Mouse (Mus musculus) kidney, postnatal 4 days (tissue): ENCODE results near the gene 1700069L16Rik.
A peak's percentile ranks its signal among the peaks of the same experiment; 100 is the strongest.

Experiments
- DNase-seq, 2 experiments: peaks; one replicate each; pipeline ENCODE4 v3.0.0; 2021; ENCODE audit warnings: mixed read lengths in 2 of 2

The 1700069L16Rik gene

DNA sequence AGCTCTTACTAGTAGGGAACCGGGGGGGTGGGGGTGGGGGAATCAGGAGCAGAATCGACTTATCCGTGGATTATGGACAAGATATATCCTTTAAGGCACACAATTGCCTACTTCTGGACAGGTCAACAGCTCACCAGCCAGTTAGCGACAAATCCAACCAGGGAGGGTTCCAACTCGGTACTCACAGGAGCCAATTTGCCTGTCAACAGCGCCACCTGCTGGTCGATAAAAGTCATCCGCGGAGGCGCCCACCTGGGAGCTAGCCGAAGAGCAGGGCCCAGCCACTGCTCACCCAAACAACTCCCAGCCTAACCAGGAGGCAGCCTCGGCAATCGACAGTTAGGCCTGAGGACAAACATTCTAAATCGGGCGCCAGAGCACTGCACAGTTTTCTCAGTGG lies at the start of gene 1700069L16Rik:
1700069L16Rik (minus strand) TSS at position 327 of the 400 bp plus-strand sequence.
- peak; percentile 90 to 91 for DNase-seq

DNA sequence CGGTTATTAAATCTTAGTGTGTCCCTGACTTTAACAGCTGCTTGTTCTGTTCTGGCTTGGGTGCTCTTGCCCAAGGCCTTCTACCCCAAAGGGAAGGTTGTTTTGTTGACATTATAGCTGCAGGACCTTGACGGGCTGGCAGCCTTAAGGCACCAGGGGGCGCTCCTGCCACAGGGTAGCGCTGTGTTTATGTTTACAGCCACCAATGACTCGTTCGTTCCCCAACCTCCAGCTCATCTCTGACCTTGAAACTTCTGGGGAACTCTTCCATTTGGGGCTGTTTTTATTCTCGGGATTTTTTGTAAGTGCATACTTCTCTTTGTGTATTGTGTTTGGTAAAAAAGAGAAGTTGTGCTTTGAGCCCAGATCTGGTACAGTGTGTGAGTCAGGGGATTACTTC lies 49.1 kb upstream of the 1700069L16Rik start:
- peak; percentile 94 to 95 for DNase-seq

DNA sequence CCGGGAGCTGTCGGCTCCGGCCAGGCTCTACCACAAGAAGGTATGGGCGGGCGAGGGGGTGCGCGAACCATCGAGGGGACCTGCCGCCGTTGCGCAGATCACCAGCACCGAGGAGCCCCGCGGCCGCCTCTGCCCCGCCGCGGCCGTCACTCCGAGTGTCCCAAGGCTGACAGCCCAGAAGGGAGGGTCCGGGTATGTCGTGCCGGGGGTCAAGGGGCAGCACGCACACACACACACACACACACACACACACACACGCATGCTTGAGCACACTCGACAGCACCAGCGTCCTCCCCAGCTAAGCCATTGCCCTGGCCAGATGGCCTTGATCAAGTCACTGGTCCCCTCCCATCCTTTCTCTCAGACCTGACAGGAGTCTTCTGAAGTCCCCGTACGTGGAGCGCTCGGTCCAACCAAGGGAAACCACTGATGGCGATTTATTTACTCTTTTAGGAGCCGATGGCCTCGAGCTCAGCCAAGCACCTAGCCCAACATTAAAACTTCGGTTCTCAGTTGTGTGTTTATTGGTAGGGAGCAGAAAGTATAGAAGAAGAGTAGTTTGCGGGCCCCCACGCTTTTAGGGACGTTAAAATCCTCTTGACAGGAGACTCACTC lies 48.4 kb upstream of the 1700069L16Rik start:
- DNase-seq: no peak

DNA sequence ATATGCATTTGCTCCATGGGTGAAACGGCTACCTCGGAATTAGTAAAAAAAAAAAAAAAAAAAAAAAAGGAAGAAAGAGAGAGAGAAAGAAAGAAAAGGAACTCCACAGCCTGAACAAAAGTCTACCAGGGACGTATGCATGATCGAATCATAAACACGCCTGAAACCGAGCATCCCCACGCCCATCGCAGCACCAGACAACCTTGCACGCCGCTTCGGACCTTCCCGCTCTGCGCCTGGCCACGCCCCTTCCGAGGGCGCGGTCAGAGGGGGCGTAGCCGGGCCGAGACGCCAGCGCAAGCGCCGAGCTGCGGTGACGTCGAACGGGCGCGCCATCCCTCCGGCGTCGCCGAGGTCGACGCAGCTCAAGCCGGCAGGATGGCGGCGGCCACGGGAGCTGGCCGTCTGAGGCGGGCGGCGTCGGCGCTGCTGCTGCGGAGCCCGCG lies 47.9 kb upstream of the 1700069L16Rik start, which contains the start of the genes Sart3 and Iscu:
Sart3 (minus strand) TSS at position 61 of the 446 bp plus-strand sequence.
Iscu (plus strand) TSS at position 299 of the 446 bp plus-strand sequence.
- DNase-seq: peak; percentile 97

DNA sequence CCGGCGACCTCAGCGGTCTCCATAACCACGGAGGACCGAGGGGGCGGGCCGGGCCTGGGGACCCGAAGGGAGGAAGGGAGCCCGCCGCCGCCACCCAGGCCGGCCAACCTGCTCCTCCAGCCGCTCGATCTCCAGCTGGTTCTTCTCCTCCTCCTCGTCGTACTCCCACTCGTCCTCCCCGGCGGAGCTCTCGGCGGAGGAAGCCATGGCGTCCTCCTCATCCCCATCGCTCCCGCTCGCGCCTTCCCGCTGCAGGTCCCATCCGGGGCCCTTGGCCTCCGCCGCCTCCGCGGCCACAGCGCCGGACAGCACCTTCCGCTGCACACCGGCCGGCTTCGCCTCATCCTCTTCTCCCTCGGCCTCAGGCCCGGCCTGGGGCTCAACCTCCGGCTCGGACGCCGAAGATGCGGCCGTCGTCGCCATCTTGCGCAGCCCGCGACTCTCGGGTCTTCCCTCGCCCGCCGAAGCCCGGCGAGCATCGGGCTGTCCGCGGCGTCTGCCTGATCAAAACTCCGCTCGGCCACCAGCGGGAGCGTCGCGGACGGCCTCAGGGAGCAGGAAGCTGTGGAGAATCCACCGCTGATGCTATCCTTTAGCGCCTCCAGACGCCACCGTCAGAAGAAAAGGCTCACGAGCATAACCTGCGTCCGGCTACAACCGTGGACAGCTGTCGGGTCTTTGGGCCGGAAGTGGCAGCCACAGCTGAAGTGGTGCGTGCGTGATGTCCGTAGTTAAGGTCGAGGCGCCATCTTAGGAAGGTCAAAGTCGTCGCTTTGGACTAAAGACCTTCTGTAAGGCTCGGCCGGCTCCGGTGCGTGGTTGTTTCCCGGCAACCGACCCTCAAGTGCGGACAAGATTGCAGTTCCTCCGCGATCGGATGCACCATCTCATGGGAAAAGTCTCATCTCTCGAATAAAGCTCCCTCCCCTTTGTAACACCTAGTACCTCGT lies 46.9 kb upstream of the 1700069L16Rik start:
- peak; percentile 87 to 93 for DNase-seq

DNA sequence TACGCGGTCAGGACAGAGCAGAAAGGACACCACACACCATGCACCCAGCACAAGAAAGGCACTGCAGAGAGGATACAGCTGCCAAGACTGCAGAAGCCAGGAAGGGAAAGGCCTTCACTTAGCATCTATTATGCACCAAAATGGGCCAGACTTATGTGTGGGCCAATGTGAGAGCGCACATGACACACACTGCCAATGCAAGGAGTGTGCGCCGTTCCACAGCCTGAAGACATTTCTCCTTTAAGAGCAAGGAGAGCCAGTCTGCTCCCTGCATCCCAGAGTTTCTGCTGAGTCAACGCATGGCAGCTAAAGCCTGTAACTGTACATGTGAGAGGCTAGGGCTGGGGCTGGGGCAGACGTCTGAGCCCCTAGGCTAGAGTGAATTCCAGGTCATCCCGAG lies 44.2 kb upstream of the 1700069L16Rik start:
- no peak for DNase-seq

DNA sequence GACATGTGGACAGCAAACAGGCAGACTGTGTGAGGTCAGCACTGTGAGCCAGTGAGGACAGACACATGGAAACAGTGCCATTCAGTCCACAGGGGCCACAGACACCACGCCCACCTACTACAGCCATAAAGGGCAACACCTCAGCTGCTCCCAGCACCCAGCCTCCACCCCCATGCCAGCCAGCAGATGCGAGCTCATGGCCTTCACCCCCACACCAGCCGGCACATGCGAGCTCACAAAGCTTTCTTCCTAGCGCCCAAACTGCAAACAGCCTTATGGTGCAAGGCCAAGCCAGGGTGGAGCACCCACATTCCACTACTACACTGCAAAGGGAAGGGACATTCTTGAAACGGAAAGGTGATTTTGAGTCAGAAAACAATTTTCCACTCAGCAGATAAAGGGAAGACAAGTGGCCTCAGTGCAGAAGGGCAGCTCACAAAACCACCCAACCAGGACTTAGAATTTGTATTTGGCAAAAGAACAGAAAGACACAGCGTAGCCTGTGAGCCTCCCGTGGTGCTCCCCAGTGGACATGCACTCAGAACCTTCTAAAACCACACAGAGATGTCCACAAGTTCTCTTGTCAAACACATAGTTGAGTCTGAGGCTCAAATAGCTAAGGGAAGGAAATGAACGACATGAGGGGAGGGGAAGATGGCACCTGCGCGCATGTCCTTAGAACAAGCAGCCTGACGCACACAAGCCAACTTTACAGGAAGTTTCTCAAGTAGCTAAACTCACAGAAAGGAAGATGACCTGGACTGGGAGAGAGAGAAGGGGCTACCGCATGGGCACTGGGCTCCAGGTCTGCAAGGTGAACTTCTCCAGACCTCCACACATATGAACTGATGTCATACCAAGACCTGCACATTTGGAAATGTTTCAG lies 41.3 kb upstream of the 1700069L16Rik start:
- no peak for DNase-seq

DNA sequence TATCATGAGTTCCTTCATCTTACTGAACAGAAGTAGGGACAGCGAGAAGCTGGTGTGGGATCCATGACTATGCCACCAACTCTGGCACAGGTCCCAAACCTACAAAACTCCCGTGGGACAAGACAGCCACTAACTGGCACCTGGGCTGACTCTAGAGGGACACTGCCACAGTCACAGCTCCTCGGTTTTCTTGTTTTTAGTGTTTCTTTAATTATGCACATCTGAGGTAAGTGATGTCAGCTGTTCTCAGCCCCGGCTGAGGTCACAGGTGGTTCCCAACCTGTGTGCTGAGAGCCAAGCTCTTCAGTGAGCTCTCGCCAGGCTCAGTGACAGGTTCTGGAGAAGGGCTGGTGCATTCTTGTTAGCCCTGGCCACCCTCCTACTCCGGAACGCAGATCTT lies 39.9 kb upstream of the 1700069L16Rik start:
- no peak for DNase-seq

DNA sequence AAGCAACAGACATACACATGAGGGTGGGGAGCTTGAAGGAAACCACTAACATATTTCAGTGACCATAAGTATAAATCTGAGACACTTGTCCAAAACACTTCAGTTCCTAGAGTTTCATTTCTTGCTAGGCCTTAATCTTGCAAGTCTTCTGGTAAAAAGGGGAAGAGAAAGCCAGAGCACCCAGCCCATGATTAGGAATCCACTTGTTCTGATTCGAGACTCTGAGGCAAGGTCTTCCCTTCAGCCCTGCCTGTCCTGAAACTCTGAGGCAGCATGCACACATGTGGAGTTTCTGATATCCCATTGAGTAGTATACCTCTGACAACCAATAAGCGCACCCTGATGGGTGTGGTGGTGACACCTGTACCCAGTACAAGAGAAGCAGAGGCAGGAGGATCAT lies 37.0 kb upstream of the 1700069L16Rik start:
- DNase-seq: no peak

DNA sequence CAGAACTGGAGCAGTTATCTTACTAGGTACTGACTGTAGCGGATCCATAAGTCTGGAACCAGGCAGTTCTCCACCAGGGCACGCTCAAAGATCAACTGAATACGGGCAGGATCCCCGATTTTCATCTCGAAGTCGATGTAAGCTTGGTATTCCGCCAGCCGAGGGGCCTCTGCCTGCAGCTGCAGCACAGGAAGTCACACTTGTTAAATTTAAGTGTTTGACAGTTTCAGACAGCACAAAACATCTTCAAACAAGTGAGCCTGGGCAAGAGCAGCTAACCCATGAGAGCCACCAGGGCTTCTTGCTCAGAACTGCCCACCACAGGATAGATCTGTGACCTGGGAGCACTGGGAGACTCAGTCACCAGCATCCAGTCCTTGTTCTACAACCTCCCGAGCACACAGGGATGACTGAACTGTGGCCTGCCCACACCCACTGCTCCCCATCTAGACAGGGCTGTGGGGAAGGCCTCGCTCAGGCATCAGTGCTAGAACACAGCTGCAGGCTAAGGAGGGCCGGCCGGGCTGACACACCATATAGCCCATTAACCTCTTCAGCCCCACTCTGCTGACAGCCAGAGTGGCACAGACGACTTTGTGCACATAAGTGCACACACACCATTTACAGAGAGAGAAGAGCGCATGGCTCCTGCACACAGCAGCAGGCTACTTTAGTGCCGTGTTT lies 30.9 kb upstream of the 1700069L16Rik start:
- no peak for DNase-seq

DNA sequence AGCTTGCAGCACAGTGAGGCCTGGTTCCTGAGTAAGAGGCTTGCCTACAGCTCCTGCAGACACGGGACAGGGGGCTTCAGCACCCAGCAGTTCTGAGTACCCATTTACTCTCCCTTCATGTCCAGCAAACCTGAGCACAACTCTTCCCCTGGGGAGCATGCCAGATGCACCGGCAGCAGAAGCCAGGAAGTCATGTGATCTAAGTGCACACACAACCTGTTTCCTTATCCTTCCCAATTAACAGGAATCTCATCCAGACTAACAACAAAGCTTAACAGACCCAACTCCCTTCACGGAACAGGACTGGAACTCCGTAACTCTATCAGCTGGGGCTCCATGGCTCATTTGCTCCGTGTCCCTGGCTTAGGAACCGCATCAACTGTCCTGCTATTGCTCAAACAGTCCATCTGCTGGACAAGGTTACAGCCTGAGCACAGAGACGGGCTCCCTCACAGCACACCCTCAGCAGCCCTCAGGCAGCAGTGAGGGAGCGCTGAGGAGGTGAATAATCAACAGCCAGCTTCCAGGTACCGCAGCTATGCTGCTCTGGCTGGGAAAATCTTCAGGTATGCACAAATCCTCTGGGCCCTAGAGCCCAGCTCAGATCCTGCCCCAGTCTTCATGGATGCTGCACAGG lies 27.1 kb upstream of the 1700069L16Rik start:
- DNase-seq: no peak

DNA sequence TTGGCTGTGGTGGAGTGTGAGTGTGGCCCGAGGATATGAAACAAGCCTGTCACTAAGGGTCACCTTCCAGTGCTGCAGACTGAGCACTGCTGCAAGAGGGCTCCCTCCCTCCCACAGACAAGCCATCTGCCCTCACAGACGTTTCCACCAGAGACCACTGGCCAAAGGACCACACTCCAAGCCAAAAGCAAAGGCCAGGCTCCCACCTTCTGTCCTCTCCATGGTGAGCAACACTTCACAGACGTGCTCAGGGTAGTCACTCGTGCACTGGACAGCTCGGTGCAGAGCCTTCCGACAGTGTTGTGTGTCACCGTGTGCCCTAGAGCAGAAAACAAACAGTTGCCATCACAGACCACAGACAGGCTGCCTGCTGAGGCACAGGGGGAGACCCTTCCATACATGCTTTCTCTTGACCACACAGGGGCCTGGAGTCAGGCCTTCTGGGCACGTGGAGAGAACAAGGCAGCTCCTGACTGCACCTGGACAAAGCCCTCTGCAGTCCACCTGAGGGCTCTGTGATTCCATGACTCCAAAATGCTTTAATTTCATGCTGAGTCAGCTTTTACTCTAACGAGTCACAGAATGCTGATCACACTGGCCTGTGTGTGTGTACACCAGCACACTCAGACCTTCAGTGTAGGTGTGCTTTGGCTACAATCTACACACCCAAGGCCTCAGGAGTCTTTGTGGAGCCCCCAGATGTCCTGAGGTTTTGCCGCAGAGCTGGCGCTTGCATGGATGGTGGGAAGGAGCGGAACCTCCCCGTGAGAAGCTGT lies 24.2 kb upstream of the 1700069L16Rik start:
- DNase-seq: no peak

DNA sequence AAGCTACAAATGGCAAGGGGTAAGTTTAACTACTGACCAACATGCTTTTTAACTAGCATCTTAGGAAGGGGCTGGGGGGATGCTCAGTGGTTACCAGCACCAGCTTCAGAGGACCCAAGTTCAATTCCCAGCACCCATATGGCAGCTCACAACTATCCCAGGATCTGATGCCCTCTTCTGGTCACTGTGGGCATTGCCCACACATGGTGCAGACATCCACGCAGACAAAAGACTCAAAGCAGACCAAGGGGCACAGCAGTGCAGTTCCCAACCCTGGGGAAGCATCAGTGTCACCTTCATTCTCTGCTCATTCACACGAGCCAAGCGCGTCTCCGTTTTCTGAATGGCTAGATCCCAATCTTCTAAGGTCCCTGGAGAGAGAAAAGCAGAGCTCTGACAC lies 23.1 kb upstream of the 1700069L16Rik start:
- no peak for DNase-seq

DNA sequence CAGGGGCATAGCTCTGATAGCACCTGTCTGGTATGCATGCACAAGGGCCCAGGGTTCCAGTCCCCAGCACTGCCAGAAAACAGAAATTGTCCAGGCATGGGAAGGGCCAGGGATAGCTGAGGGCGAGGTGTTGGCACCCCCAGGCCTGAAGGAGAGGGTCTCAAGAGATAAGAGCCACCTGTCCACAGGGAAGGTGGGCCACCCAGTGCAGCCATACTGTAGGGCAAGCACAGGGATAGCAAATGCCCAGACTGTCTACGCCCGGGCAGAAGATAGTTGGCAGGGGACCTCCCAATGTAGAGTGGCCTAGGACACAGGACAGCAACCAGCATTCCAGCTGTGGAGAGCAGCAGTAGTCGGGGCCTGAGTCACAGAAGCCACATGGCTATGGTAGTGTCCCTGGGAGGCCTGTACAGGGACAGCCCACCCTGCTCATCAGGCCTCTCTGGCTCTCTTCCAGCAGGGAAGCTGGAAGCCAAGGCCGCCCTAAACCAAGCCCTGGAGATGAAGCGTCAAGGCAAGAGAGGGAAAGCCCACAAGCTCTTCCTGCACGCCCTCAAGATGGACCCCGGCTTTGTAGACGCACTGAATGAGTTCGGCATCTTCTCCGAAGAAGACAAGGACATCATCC lies 13.2 kb upstream of the 1700069L16Rik start:
- no peak for DNase-seq

DNA sequence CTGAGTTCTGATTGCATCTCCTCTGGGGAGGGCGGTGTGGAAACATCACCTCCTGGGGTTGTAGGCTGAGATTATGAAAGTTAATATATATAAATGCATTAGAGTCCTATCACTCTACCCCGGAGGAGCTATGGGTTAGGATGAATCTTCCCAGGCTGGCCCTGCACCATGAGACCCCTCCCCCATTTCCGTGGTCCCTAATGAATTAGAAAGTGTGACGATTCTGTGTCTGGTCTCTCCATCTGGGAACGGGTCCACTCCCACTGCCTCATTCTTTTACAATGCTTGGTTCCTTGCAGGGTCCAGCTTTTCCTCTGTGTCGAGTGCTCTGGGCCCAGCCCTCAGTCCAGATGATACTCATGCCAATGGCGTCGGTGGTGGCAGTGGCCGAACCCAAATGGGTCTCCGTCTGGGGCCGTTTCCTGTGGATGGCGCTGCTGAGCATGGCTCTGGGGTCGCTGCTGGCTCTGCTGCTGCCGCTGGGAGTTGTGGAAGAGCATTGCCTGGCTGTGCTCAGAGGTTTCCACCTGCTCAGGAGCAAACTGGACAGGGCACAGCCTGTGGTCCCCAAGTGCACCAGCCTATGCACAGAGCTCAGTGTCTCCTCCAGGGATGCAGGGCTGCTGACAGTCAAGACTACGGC lies 12.1 kb upstream of the 1700069L16Rik start:
- DNase-seq: peak in 1 of 2 experiments; percentile 28

DNA sequence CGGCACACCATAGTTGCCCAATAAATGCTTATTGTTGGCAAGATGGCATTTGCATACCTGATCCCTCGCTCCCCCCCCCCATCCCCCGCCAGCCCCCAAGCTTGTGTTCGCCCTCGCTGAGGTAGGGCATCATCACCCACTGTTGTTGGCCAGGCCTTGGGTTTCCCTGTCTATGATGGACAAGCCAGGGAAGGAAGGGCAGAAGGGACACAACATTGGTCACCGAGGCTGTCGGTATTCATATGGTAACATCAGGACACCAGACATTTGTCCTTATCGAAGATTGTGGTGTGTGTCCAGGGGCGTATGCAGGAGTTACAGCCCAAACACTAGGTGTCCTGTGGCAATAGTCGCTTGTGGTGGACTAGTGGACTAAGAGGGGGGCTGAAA lies 11.5 kb upstream of the 1700069L16Rik start:
- no peak for DNase-seq

DNA sequence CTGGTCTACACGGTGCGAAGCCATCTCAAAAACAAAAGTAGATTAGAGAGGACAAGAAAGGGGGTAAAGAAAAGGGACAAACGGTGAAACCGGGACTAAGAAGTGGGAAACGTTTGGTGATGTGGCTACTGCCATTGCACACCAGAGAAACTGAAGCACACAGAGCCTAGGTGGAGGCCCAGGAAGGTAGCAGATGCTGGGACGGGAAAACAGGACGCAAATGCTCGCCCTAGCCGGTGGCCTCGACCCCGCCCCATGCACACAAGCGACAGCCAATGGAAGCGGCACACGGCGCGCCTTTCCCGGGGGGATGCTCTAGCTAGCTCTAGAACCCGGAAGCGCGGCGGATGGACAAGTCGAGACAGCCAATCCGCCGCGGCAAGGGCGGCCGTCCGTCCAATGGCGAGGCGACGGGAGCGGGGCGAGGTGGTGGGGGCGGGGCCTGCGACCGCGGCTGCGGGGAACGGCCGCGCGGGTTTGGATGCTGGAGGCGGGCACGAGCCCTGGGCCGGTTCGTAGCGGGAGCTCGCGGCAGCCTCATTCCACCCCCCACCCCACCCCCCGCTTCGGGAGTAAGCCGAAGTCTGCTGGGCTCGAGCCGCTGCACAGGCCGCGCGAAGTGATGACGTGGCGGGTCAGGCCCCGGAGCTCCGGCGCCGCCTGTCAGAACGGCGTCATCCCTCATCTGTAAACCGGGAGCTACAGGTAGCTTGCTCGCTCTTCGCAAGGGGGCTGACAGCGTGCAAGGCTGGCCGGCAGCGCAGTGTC lies 11.0 kb upstream of the 1700069L16Rik start, which contains the start of gene Ficd:
Ficd (plus strand) TSS at position 459 of the 768 bp plus-strand sequence.
- peak; percentile 94 to 97 for DNase-seq

DNA sequence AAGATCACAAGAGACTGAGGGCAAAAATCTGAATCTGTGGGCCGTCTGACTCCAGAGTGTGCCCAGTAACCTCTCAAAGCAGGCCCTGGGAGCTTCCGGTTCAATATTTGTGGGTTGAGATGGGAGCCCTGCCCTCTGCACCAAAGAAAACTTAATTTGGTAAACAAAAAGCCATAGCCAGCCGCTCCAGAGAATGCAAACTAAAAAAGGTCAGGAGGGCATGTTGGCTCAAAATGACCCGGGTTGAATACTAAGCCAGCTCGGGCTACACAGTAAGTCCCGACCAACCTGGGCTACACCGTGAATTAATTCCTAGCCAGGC lies 10.4 kb upstream of the 1700069L16Rik start:
- DNase-seq: no peak

DNA sequence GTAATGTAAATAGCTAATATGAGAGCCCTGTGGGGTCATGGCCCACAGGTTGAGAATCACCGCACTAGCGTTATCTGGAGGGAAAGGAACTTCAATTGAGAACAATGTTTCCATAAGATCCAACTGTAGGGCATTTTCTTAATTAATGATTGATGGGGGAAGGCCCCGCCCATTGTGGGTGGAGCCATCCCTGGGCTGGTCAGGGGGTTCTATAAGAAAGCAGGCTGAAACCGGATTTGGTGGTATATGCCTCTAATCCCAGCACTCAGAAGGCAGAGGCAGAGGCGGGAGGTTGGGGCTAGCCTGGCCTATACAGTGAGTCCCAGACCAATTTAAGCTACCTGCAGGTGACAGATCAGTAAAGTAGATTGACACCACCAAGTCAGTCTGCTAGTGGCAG lies 9.8 kb upstream of the 1700069L16Rik start:
- DNase-seq: peak; percentile 24 to 46
